Mouse (Mus musculus): ENCODE data around the gene St6gal1. TPM values are rescaled to one million over a fixed set of nuclear protein-coding genes. Genes with fewer than 3 reads are reported as not detected.

The St6gal1 gene
- polyA plus RNA-seq, 1 experiment from 2014 or later: 22.4 TPM

GRCm38 (mm10) chr16:23320579-23320978, 96.0 kb downstream of the St6gal1 start:
- ATAC-seq (replicated peaks; ENCODE audit: low FRiP score, low TSS enrichment, low read depth) (no peak), DNase-seq (ENCODE audit: low spot score) (no peak)
- Histone ChIP-seq H3K27me3 (replicated peaks; ENCODE audit: control insufficient read depth, insufficient read depth, low read length) (no peaks in the 10 kb centered on the region), H3K4me2 (ENCODE audit: low read length) (no peak overlapping the region), H3K9me3 (ENCODE audit: control insufficient read depth, low read length) (no peaks in the 10 kb centered on the region), H3K36me3 (ENCODE audit: control insufficient read depth, insufficient read depth, low read length) (no peaks in the 10 kb centered on the region), H3K4me1 (replicated peaks; ENCODE audit: control insufficient read depth, insufficient read depth, low read length) (peaks cover 13% of the 10 kb centered on the region), H3K4me3 (ENCODE audit: low read depth, low read length) (no peak overlapping the region), H3K9ac (ENCODE audit: low read length) (no peak overlapping the region), H3K27ac (ENCODE audit: low read depth) (no peak overlapping the region)
- 85% methylated on average over 6 of the region's 6 CpGs for WGBS

DNA sequence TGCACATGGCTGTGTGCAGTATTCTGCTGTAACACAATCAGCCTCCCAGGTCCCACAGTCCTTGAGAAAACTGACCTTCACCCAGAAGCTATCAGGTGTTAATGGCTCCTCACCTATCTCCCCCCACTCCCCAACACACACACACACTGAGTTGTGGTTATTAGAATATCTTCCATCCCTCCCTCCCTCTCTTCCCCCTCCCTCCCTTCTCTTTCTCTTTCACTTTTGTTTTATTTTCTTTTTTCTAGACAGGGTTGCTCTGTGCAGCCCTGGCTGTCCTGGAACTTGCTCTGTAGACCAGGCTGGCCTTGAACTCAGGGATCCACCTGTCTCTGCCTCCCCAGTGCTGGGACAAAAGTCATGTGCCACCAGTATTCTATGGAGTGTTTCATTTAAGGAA, 97.9 kb downstream of the St6gal1 start:
- ATAC-seq (replicated peaks; ENCODE audit: low FRiP score, low TSS enrichment, low read depth) (no peak), DNase-seq (ENCODE audit: low spot score) (no peak)
- H3K36me3 ChIP-seq (ENCODE audit: control insufficient read depth, insufficient read depth, low read length): no peaks in the 10 kb centered on the region
- no peak overlapping the region for H3K27ac ChIP-seq (ENCODE audit: low read depth)
- no peaks in the 10 kb centered on the region for H3K9me3 ChIP-seq (ENCODE audit: control insufficient read depth, low read length)
- H3K4me3 ChIP-seq (ENCODE audit: low read depth, low read length): no peak overlapping the region
- H3K27me3 ChIP-seq (replicated peaks; ENCODE audit: control insufficient read depth, insufficient read depth, low read length): no peaks in the 10 kb centered on the region
- H3K9ac ChIP-seq (ENCODE audit: low read length): no peak overlapping the region
- no peak overlapping the region for H3K4me2 ChIP-seq (ENCODE audit: low read length)
- peaks cover 5% of the 10 kb centered on the region; the same call in 1 of the 2 replicates for H3K4me1 ChIP-seq (replicated peaks; ENCODE audit: control insufficient read depth, insufficient read depth, low read length)

GRCm38 (mm10) chr16:23323915-23324314, 99.4 kb downstream of the St6gal1 start:
- ATAC-seq (replicated peaks; ENCODE audit: low FRiP score, low TSS enrichment, low read depth): no peak
- peaks cover 9% of the 10 kb centered on the region; the same call in 1 of the 2 replicates for H3K36me3 ChIP-seq (ENCODE audit: control insufficient read depth, insufficient read depth, low read length)
- no peak overlapping the region for H3K4me3 ChIP-seq (ENCODE audit: low read depth, low read length)
- H3K9me3 ChIP-seq (ENCODE audit: control insufficient read depth, low read length): no peaks in the 10 kb centered on the region
- H3K9ac ChIP-seq (ENCODE audit: low read length): no peak overlapping the region
- no peak overlapping the region for H3K27ac ChIP-seq (ENCODE audit: low read depth)
- WGBS: 39% methylated on average over 3 of the region's 3 CpGs
- H3K27me3 ChIP-seq (replicated peaks; ENCODE audit: control insufficient read depth, insufficient read depth, low read length): no peaks in the 10 kb centered on the region
- DNase-seq (ENCODE audit: low spot score): no peak
- no peak overlapping the region for H3K4me2 ChIP-seq (ENCODE audit: low read length)
- peaks cover 3% of the 10 kb centered on the region; the same call in 1 of the 2 replicates for H3K4me1 ChIP-seq (replicated peaks; ENCODE audit: control insufficient read depth, insufficient read depth, low read length)

GRCm38 (mm10) chr16:23324867-23325650, 100.5 kb downstream of the St6gal1 start:
- no peak for DNase-seq (ENCODE audit: low spot score)
- WGBS: 71% methylated on average over 6 of the region's 6 CpGs
- Histone ChIP-seq H3K4me1 (replicated peaks; ENCODE audit: control insufficient read depth, insufficient read depth, low read length) (peaks cover 3% of the 10 kb centered on the region; the same call in 1 of the 2 replicates), H3K9ac (ENCODE audit: low read length) (no peak overlapping the region), H3K4me2 (ENCODE audit: low read length) (no peak overlapping the region), H3K4me3 (ENCODE audit: low read depth, low read length) (no peak overlapping the region), H3K27me3 (replicated peaks; ENCODE audit: control insufficient read depth, insufficient read depth, low read length) (no peaks in the 10 kb centered on the region), H3K27ac (ENCODE audit: low read depth) (no peak overlapping the region), H3K9me3 (ENCODE audit: control insufficient read depth, low read length) (no peaks in the 10 kb centered on the region), H3K36me3 (ENCODE audit: control insufficient read depth, insufficient read depth, low read length) (peaks cover 14% of the 10 kb centered on the region; the same call in 1 of the 2 replicates)
- ATAC-seq (replicated peaks; ENCODE audit: low FRiP score, low TSS enrichment, low read depth): peak; percentile 61; the same call in 1 of the 2 replicates

- H3K4me1 ChIP-seq (replicated peaks; ENCODE audit: control insufficient read depth, insufficient read depth, low read length): peaks cover 3% of the 10 kb centered on the region; the same call in 1 of the 2 replicates
- H3K27ac ChIP-seq (ENCODE audit: low read depth): no peak overlapping the region
- H3K9me3 ChIP-seq (ENCODE audit: control insufficient read depth, low read length): no peaks in the 10 kb centered on the region
- DNase-seq (ENCODE audit: low spot score): no peak
- no peak overlapping the region for H3K4me2 ChIP-seq (ENCODE audit: low read length)
- no peaks in the 10 kb centered on the region for H3K27me3 ChIP-seq (replicated peaks; ENCODE audit: control insufficient read depth, insufficient read depth, low read length)
- WGBS: 77% methylated on average over 6 of the region's 6 CpGs
- H3K9ac ChIP-seq (ENCODE audit: low read length): no peak overlapping the region
- H3K36me3 ChIP-seq (ENCODE audit: control insufficient read depth, insufficient read depth, low read length): peaks cover 15% of the 10 kb centered on the region; the same call in 1 of the 2 replicates
- no peak overlapping the region for H3K4me3 ChIP-seq (ENCODE audit: low read depth, low read length)
- ATAC-seq (replicated peaks; ENCODE audit: low FRiP score, low TSS enrichment, low read depth): no peak
Measured at GRCm38 (mm10) chr16:23326664-23327063, 102.1 kb downstream of the St6gal1 start.

- 91% methylated on average over 7 of the region's 7 CpGs for WGBS
- ATAC-seq (replicated peaks; ENCODE audit: low FRiP score, low TSS enrichment, low read depth) (no peak), DNase-seq (ENCODE audit: low spot score) (no peak)
- Histone ChIP-seq H3K4me3 (ENCODE audit: low read depth, low read length) (no peak overlapping the region), H3K27me3 (replicated peaks; ENCODE audit: control insufficient read depth, insufficient read depth, low read length) (no peaks in the 10 kb centered on the region), H3K4me1 (replicated peaks; ENCODE audit: control insufficient read depth, insufficient read depth, low read length) (peaks cover 3% of the 10 kb centered on the region; the same call in 1 of the 2 replicates), H3K36me3 (ENCODE audit: control insufficient read depth, insufficient read depth, low read length) (peaks cover 18% of the 10 kb centered on the region; the same call in 1 of the 2 replicates), H3K9me3 (ENCODE audit: control insufficient read depth, low read length) (no peaks in the 10 kb centered on the region), H3K4me2 (ENCODE audit: low read length) (no peak overlapping the region), H3K9ac (ENCODE audit: low read length) (no peak overlapping the region), H3K27ac (ENCODE audit: low read depth) (no peak overlapping the region)
Measured at GRCm38 (mm10) chr16:23327266-23327665, 102.7 kb downstream of the St6gal1 start.

DNA sequence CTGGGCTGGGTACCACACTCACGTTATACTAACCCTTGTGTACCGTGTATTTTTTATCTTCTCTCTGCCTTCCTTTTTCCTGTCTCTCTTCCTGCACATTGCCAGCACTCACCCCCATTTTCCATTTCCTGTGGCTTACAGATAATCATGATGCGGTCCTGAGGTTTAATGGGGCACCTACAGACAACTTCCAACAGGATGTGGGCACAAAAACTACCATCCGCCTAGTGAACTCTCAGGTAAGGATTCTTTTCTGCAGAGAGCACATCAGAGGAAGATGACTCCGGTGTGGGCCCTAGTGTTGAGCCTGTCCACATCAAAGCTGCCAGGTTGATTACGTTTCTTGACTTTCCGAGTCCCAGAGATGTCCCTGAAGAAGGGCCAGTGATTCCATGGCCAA, 103.7 kb downstream of the St6gal1 start:
- H3K36me3 ChIP-seq (ENCODE audit: control insufficient read depth, insufficient read depth, low read length): peaks cover 18% of the 10 kb centered on the region; the same call in 1 of the 2 replicates
- DNase-seq (ENCODE audit: low spot score) (no peak), ATAC-seq (replicated peaks; ENCODE audit: low FRiP score, low TSS enrichment, low read depth) (no peak)
- no peak overlapping the region for H3K9ac ChIP-seq (ENCODE audit: low read length)
- WGBS: 88% methylated on average over 7 of the region's 7 CpGs
- no peak overlapping the region for H3K4me3 ChIP-seq (ENCODE audit: low read depth, low read length)
- H3K27ac ChIP-seq (ENCODE audit: low read depth): no peak overlapping the region
- H3K27me3 ChIP-seq (replicated peaks; ENCODE audit: control insufficient read depth, insufficient read depth, low read length): no peaks in the 10 kb centered on the region
- no peaks in the 10 kb centered on the region for H3K9me3 ChIP-seq (ENCODE audit: control insufficient read depth, low read length)
- no peak overlapping the region for H3K4me2 ChIP-seq (ENCODE audit: low read length)
- peaks cover 3% of the 10 kb centered on the region; the same call in 1 of the 2 replicates for H3K4me1 ChIP-seq (replicated peaks; ENCODE audit: control insufficient read depth, insufficient read depth, low read length)

DNA sequence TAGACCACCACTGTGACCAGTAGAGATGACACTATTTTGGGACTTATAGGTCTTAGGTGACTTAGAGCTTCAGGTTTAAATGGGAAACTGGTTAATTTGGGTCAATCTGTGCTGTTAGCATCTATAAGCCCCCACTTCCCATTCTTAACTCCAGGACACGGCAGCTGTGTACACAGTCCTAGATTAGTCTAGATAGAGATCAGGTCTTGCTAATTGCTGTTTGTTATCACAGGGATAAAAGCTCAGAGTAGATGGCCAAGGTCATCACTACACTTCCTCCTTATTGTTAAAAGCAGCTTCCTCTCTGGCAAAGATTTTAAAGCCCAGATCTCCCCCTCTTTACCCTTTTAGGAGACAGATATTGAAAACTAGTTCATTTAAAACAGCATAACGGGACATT, 107.6 kb downstream of the St6gal1 start:
- no peaks in the 10 kb centered on the region; the same call in 1 of the 2 replicates for H3K4me1 ChIP-seq (replicated peaks; ENCODE audit: control insufficient read depth, insufficient read depth, low read length)
- DNase-seq (ENCODE audit: low spot score): no peak
- no peaks in the 10 kb centered on the region for H3K27me3 ChIP-seq (replicated peaks; ENCODE audit: control insufficient read depth, insufficient read depth, low read length)
- ATAC-seq (replicated peaks; ENCODE audit: low FRiP score, low TSS enrichment, low read depth): no peak
- H3K4me2 ChIP-seq (ENCODE audit: low read length): no peak overlapping the region
- peaks cover 18% of the 10 kb centered on the region; the same call in 1 of the 2 replicates for H3K36me3 ChIP-seq (ENCODE audit: control insufficient read depth, insufficient read depth, low read length)
- no peaks in the 10 kb centered on the region for H3K9me3 ChIP-seq (ENCODE audit: control insufficient read depth, low read length)
- no peak overlapping the region for H3K9ac ChIP-seq (ENCODE audit: low read length)
- H3K27ac ChIP-seq (ENCODE audit: low read depth): no peak overlapping the region
- H3K4me3 ChIP-seq (ENCODE audit: low read depth, low read length): no peak overlapping the region
- 51% methylated on average over 2 of the region's 2 CpGs for WGBS

DNA sequence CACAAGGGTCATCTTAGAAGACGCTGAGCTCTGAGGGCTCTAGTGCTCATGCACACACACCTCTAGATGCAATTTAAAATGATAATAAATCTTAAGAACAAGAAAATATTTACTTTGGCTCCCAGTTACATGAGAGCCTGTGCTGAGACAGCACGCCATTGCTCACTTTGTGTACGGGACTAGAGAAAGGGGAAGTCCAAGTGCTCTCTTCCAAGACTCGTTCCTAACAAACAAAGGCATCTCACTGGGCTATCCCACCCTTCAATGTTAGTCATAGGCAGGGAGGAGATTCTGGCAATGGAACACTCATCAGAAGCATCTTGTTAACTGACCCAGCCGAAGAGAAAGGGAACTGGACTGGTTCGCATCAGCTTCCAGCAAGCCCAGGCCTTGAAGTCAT, 108.1 kb downstream of the St6gal1 start:
- ATAC-seq (replicated peaks; ENCODE audit: low FRiP score, low TSS enrichment, low read depth) (no peak), DNase-seq (ENCODE audit: low spot score) (no peak)
- Histone ChIP-seq H3K4me1 (replicated peaks; ENCODE audit: control insufficient read depth, insufficient read depth, low read length) (no peaks in the 10 kb centered on the region; the same call in 1 of the 2 replicates), H3K27me3 (replicated peaks; ENCODE audit: control insufficient read depth, insufficient read depth, low read length) (no peaks in the 10 kb centered on the region), H3K27ac (ENCODE audit: low read depth) (no peak overlapping the region), H3K4me2 (ENCODE audit: low read length) (no peak overlapping the region), H3K9ac (ENCODE audit: low read length) (no peak overlapping the region), H3K4me3 (ENCODE audit: low read depth, low read length) (no peak overlapping the region), H3K9me3 (ENCODE audit: control insufficient read depth, low read length) (no peaks in the 10 kb centered on the region), H3K36me3 (ENCODE audit: control insufficient read depth, insufficient read depth, low read length) (peaks cover 18% of the 10 kb centered on the region; the same call in 1 of the 2 replicates)
- WGBS: 53% methylated on average over 6 of the region's 6 CpGs
